Mouse (Mus musculus) cortical plate, adult 2 months (tissue): ENCODE measurements around the gene Spata13.

Source experiments
- CTCF ChIP-seq: fragments of 200-500 bp; IDR thresholded peaks from 2 replicates; pipeline ENCODE4 v1.5.1; 2011; ENCODE audit warnings: mild to moderate bottlenecking, control low read depth, low read length; ENCODE audit not compliant: insufficient read depth; ENCODE audit errors: extremely low read depth
- POLR2A ChIP-seq: fragments of 200-500 bp; IDR thresholded peaks from 2 replicates; pipeline ENCODE4 v1.6.1; 2011; ENCODE audit warnings: mild to moderate bottlenecking, low read length, control low read depth; ENCODE audit not compliant: insufficient read depth; ENCODE audit errors: extremely low read depth

DNA sequence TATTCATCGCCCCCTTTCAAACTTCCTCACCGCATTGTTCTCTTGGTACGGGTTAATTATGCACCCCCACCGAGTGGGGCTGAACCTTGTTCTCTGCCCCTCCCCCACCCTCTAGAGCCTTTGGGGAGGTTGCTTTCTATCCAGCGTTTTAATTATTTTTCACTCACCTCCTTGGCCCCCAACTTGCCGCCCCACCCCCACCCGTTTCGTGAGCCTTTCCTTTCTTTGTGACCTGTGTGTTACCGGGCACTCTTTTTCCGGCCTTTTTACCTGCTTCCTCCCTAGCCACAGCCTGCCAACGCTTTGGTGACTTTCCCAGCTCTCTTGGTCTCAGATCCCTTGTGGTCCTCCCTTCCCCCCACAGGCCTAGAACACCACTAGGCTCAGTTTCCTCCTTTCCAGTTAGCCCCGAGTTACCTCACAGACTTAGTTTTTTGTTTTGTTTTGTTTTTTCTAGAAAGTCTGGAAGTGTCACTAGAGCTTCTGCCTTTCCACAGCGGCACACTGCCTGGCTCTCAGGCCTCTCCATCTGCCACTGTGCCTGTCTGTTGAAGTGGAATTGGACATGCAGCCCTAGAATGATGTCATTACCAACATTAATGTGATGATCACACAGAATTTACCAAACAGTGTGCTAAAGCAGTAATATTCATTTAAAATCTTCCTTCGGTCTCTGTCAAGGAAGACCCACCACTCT, 2.3 kb downstream of the Spata13 start:
- TF ChIP-seq CTCF (no peak), POLR2A (no peak)
